Mouse (Mus musculus): Measurements from ENCODE around the gene Gm20604.

Gm20604 gene

DNA sequence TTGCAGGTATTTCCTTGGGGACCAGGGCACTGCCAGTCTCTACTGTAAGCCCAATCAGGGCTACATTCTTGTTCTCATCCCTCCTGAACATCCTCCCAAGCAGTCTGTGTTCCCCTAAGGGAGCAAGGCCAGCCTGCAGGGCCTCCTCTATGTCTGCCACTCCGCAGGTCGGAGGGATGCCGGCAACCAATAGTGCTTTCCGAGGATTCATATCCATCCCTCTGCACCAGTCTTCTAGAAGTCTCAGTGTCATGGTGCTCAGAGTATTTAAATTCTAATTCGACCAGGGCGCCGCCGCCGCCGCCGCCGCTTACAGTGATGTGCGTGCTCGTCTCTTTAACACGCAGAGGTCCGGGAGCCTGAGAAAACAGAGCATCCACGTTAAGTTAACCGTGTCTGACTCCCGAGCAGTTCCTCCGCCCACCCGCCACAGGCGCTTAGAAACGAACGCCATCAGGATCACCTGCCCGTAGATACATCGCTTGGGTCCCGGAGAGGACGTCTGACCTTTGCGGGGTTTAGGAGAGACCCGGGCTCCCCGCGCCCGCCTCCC is 15.4 kb downstream of the Gm20604 start:
- no peak for DNase-seq (ENCODE audit: extremely low spot score, low spot score)

- DNase-seq (ENCODE audit: extremely low spot score, low spot score): peak; percentile 11
Observed at GRCm38 (mm10) chr12:102742056-102742455, 16.4 kb downstream of the Gm20604 start.

- DNase-seq (ENCODE audit: extremely low spot score, low spot score): no peak
Observed at GRCm38 (mm10) chr12:102740285-102740684, 18.2 kb downstream of the Gm20604 start.

- DNase-seq (ENCODE audit: extremely low spot score, low spot score): no peak
Observed at GRCm38 (mm10) chr12:102739096-102739495, 19.4 kb downstream of the Gm20604 start.

GRCm38 (mm10) chr12:102733381-102733780 is 25.1 kb downstream of the Gm20604 start:
- peak; percentile 72 for DNase-seq (ENCODE audit: extremely low spot score, low spot score)

DNA sequence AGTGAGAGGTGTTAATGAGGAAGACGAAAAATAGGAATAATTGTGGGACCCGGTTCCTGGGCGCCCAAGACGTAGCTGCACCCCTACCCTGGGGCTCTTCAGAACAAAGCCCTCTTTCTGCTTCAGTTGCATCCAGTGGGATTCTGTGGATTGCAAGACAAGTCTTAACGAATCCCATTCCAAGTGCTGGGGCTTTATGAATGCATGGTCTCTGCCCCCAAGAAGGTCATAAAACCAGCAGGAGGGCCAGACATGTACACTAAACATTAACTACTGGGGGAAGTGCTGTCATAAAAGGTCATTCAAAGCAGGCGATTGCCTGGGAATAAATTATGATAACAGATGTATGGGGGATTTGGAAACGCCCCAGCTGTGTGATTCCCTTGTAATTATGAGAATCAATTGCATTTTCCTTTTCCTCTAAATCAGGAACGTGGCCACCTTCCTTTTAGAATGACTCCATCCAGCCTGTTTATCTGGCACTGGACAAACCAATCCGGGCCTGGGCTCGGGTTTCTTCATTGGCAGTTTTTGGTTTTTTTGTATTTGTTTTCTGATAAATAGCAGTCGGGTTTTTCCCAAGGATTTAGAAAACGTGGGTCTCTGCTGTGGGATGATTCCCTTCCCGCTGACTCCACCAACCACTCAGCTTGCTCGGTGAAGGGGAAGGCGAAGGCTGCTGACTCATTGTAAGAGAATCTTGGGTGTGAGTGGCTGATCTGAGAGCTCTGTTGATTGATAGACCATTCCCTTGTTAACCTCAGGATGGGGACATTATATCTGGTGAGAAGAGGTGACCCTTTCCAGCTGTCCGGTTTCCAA is 27.5 kb downstream of the Gm20604 start:
- no peak for DNase-seq (ENCODE audit: extremely low spot score, low spot score)

- peak; percentile 93 for DNase-seq (ENCODE audit: extremely low spot score, low spot score)
Observed at GRCm38 (mm10) chr12:102729855-102730797, 28.3 kb downstream of the Gm20604 start.

DNA sequence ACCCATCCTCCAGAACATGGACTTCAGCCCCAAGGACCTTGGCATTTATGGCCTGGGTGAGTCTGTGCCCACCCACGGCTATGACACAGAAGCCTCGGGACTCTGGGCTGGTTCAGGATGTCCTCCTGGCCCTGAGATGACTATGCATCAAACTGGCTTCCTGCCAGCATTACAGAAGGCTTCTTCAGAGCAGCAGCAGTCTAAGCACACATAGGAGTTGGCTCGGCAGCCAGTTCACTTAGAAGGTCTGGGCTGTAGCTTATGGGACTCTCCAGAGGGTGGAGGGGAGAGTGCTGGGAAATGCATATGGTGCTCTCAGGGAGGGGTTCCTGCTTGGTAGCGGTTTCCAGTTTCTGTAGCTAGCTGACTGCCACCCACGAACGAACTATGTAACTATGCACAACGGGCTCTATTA is 32.7 kb downstream of the Gm20604 start:
- DNase-seq (ENCODE audit: extremely low spot score, low spot score): no peak

DNA sequence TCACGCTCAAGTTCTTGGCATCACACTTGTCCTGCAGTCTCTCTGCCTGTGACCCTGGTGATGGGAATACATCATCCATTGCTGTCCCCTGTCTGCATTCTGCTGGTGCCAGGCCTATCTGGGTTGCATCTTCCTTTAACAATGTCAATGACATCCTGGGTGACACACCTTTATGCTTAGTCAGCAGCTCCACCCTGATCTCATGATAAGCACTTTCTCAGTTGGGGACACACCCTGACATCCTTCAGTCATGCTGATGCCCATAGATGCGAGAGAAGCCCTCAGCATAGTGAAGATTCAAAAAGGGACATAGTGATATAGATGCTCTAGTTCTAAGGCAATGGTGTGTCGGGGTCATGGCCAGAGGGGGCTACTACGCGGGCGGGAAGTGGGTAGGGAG is 33.3 kb downstream of the Gm20604 start:
- no peak for DNase-seq (ENCODE audit: extremely low spot score, low spot score)

- no peak for DNase-seq (ENCODE audit: extremely low spot score, low spot score)
Observed at GRCm38 (mm10) chr12:102723861-102724260, 34.6 kb downstream of the Gm20604 start.

DNA sequence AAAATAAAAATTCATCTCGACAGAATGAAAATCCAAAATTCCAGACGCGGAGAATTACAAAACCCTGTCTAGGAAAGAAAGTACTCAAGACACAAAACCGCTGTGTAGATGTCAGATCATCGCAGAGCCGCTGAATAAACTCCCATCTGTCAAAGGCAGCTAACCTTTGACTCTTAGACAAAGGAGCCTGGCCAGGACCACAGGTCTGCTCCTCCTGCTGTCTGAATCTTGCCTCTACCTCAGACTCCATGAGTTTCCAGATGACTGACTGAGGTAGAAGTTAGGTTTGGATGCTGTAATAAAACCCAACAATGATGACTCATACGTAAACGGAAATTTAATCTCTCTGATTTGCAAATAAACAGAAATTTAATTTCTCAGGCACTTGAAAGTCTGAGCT is 35.5 kb downstream of the Gm20604 start:
- no peak for DNase-seq (ENCODE audit: extremely low spot score, low spot score)

GRCm38 (mm10) chr12:102722451-102722850 is 36.0 kb downstream of the Gm20604 start:
- no peak for DNase-seq (ENCODE audit: extremely low spot score, low spot score)

DNA sequence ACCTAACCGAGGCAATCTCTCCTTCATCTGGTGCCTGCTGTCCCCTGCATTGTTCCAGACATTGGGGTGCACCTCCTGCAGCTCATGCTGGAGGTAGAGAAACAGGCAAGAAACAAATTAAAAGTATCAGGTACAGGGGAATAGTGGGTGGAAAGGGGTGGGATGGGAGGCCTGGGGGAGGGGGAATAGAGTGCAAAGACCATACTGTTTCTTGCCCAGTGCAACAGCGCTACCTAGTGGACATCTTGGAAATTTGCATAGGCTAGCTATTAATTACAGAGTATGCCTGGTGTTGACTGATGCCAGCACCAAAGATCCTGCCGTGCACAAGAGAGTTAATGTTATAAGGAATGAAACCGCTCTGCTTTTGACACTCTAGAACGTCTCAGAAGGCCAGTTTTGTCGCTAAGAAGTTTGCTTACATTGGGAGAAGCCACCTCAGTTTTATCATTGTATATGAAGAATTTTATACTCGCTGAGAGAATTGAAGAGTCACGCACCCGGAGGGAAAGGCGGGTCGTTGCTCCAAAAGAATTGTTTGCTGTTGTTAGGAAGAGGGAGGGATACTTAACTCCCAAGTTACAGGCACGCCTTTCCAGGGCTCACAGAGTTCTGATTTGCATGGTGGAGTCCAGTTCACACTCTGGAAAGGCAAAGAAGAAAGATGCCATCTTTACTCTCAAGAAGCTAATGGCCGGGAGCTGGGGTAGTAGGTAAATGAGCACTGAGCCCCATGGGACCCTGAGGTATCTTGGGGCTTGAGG is 38.7 kb downstream of the Gm20604 start:
- DNase-seq (ENCODE audit: extremely low spot score, low spot score): peak; percentile 51

GRCm38 (mm10) chr12:102714654-102715395 is 43.6 kb downstream of the Gm20604 start:
- DNase-seq (ENCODE audit: extremely low spot score, low spot score): no peak

DNA sequence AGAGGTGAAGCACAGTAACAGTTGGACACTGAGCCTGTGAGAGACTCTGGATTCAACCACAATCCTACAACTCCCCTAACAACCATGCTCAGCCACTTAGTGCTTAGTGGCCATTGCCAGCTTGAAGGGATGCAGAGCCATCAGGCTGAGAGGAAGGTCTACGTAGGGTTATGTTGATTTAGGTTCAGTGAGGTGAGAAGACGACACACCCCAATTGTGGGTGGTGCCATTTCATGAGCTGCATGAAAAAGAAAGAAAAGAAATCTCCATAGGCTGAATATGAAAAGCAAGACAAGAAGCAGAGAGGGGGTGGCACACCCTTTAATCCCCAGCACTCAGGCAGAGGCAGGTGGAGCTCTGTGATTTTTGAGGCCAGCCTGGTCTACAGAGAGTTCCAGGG is 44.4 kb downstream of the Gm20604 start:
- DNase-seq (ENCODE audit: extremely low spot score, low spot score): no peak

- no peak for DNase-seq (ENCODE audit: extremely low spot score, low spot score)
Observed at GRCm38 (mm10) chr12:102713153-102713865, 45.2 kb downstream of the Gm20604 start.

DNA sequence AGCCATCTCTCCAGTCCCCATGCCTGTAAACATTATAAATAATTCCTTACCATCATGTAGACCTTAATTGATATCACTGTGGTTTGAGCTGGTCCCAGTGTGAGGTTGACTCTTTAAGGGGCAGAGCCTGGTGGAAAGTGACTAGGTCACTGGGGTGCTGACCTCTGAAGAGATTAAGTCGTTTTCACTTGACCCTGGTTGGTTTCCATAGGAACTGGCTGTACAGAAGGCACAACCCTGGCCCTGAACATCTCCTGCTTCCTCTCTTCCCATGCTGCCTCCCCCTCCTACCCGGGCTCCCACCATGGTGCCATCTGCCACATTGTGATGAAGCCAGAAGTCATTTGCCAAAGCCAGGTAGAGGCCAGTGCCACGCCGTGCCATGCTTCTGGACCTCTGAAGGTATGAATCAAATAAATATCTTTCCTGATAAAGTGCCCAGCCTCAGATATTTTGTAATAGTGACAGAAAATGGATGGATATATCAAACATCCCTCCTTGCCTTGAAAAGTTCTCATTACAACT is 47.6 kb downstream of the Gm20604 start:
- DNase-seq (ENCODE audit: extremely low spot score, low spot score): no peak

- no peak for DNase-seq (ENCODE audit: extremely low spot score, low spot score)
Observed at GRCm38 (mm10) chr12:102709896-102710295, 48.6 kb downstream of the Gm20604 start.

GRCm38 (mm10) chr12:102708220-102708619 is 50.3 kb downstream of the Gm20604 start:
- DNase-seq (ENCODE audit: extremely low spot score, low spot score): no peak

Measured in neural tube, embryonic 10.5 days (tissue).